Mouse (Mus musculus) layer of hippocampus, adult 2 months (tissue): Measurements from ENCODE around the gene Cdca8. TPM values are rescaled to one million over a fixed set of nuclear protein-coding genes. Genes with fewer than 3 reads are reported as not detected.
A peak's percentile ranks its signal among the peaks of the same experiment; 100 is the strongest.

Source experiments
- DNase-seq, 2 experiments: peaks; one replicate each; pipeline ENCODE4 v3.0.0; 2022; ENCODE audit warnings: low spot score in 2 of 2
- H3K27ac ChIP-seq: fragments of 200-600 bp; 2 replicates; pipeline ENCODE4 v1.8.1; 2022
- H3K4me3 ChIP-seq: fragments of 200-600 bp; 2 replicates; pipeline ENCODE4 v1.8.1; 2022; ENCODE audit warnings: mild to moderate bottlenecking
- CTCF ChIP-seq: fragments of 200-600 bp; conservative IDR thresholded peaks from 2 replicates; pipeline ENCODE4 v1.8.1; 2022; ENCODE audit warnings: antibody characterized with exemption, mild to moderate bottlenecking, moderate library complexity
- total RNA-seq, 2 experiments: library from RNA; stranded (reverse); gene quantifications; 2 replicates each; pipeline ENCODE4 v1.2.3; 2021

Cdca8 gene
- total RNA-seq, 2 experiments from 2014 or later = 2.1 to 2.9 TPM

GRCm38 (mm10) chr4:124970194-124970593, 31.1 kb upstream of the Cdca8 start:
- no peak for TF ChIP-seq CTCF
- Histone ChIP-seq H3K4me3 (no peak overlapping the region), H3K27ac (no peak overlapping the region)
- DNase-seq = no peak

GRCm38 (mm10) chr4:124969219-124969848, 30.2 kb upstream of the Cdca8 start:
- no peak overlapping the region for H3K27ac ChIP-seq
- no peak for DNase-seq
- TF ChIP-seq CTCF = no peak
- no peak overlapping the region for H3K4me3 ChIP-seq

- no peak for DNase-seq
- no peak overlapping the region for H3K27ac ChIP-seq
- no peak for TF ChIP-seq CTCF
- no peak overlapping the region for H3K4me3 ChIP-seq
Observed at GRCm38 (mm10) chr4:124968711-124969110, 29.6 kb upstream of the Cdca8 start.

GRCm38 (mm10) chr4:124964912-124965599, 25.9 kb upstream of the Cdca8 start:
- no peak for DNase-seq
- TF ChIP-seq CTCF = no peak
- no peak overlapping the region for H3K4me3 ChIP-seq
- H3K27ac ChIP-seq = no peak overlapping the region

GRCm38 (mm10) chr4:124962576-124962975, 23.5 kb upstream of the Cdca8 start:
- no peak for TF ChIP-seq CTCF
- no peak overlapping the region for H3K4me3 ChIP-seq
- H3K27ac ChIP-seq = no peak overlapping the region
- no peak for DNase-seq

GRCm38 (mm10) chr4:124960940-124961339, 21.8 kb upstream of the Cdca8 start:
- no peak for DNase-seq
- Histone ChIP-seq H3K27ac (no peak overlapping the region), H3K4me3 (no peak overlapping the region)
- no peak for TF ChIP-seq CTCF

- TF ChIP-seq CTCF = no peak
- DNase-seq = no peak
- no peak overlapping the region for H3K4me3 ChIP-seq
- H3K27ac ChIP-seq = no peak overlapping the region
Observed at GRCm38 (mm10) chr4:124959062-124959461, 20.0 kb upstream of the Cdca8 start.

GRCm38 (mm10) chr4:124957284-124957683, 18.2 kb upstream of the Cdca8 start:
- H3K27ac ChIP-seq = no peak overlapping the region
- no peak for TF ChIP-seq CTCF
- no peak overlapping the region for H3K4me3 ChIP-seq
- no peak for DNase-seq

- Histone ChIP-seq H3K27ac (no peak overlapping the region), H3K4me3 (no peak overlapping the region)
- TF ChIP-seq CTCF = no peak
- no peak for DNase-seq
Observed at GRCm38 (mm10) chr4:124953546-124953945, 14.4 kb upstream of the Cdca8 start.

GRCm38 (mm10) chr4:124951036-124951433, 11.9 kb upstream of the Cdca8 start:
- TF ChIP-seq CTCF = no peak
- Histone ChIP-seq H3K4me3 (no peak overlapping the region), H3K27ac (no peak overlapping the region)
- DNase-seq = no peak

- no peak for TF ChIP-seq CTCF
Observed at GRCm38 (mm10) chr4:124950181-124951035, 11.3 kb upstream of the Cdca8 start.

GRCm38 (mm10) chr4:124949488-124949887, 10.4 kb upstream of the Cdca8 start:
- Histone ChIP-seq H3K27ac (no peak overlapping the region), H3K4me3 (no peak overlapping the region)
- no peak for DNase-seq
- no peak for TF ChIP-seq CTCF

More at GRCm38 (mm10) chr4:124950181-124951035, 11.3 kb upstream of the Cdca8 start:
- no peak for DNase-seq
- H3K27ac ChIP-seq = no peak overlapping the region
- no peak overlapping the region for H3K4me3 ChIP-seq

- TF ChIP-seq CTCF = peak; percentile 68
- Histone ChIP-seq H3K27ac (no peak overlapping the region), H3K4me3 (no peak overlapping the region)
- DNase-seq = no peak
Observed at GRCm38 (mm10) chr4:124944961-124945360, 5.8 kb upstream of the Cdca8 start.

GRCm38 (mm10) chr4:124943781-124944180, 4.7 kb upstream of the Cdca8 start:
- DNase-seq = no peak
- no peak overlapping the region for H3K4me3 ChIP-seq

More at GRCm38 (mm10) chr4:124943781-124944180, 4.7 kb upstream of the Cdca8 start:
- no peak overlapping the region for H3K27ac ChIP-seq
- TF ChIP-seq CTCF = no peak
